ENCODE assay signal across 8 mouse cellular contexts in genomic region chr11:58168167-58168915, GRCm38 (mm10). TPM values are rescaled to one million over a fixed set of nuclear protein-coding genes. Genes with fewer than 3 reads are reported as not detected.
A peak's percentile ranks its signal among the peaks of the same experiment; 100 is the strongest.
DNase-seq lines count a peak whose midpoint lies in the region; ATAC-seq lines count a peak whose summit lies in the region.

Gene Gemin5, minus strand, starts transcription at chr11:58168539.

- DNase-seq in adrenal gland, adult 8-10 months, result peak; percentile 66
- peak; percentile 75 for DNase-seq in embryo, embryonic 11.5 days (ENCODE audit: low read depth, low spot score)
- peak; percentile 75 to 82 for DNase-seq in gastrocnemius, postnatal 36 days
- DNase-seq in left cerebral cortex, postnatal 36 days (ENCODE audit: low spot score in 2 of 2), result peak; percentile 83 to 90
- peak; percentile 86 for DNase-seq in midbrain, embryonic 10.5 days (ENCODE audit: low spot score)
- peak; percentile 65 to 81 for DNase-seq in right cerebral cortex, postnatal 36 days (ENCODE audit: low spot score in 2 of 2)
- peak; percentile 81 to 83 for DNase-seq in urinary bladder, postnatal 4 days (ENCODE audit: low spot score in 2 of 2)

- H3K36me3 ChIP-seq in intestine, embryonic 16.5 days (ENCODE audit: control insufficient read depth, insufficient read depth, low read length), result peaks cover 12% of the 10 kb centered on the region
- peaks cover 40% of the 10 kb centered on the region for H3K36me3 ChIP-seq in midbrain, embryonic 10.5 days

- intact Hi-C loops in gastrocnemius, postnatal 36 days (cut with DNase I), result loop anchor here (5.0 kb wide), 1 partner anchor 56 kb away; no protein-coding TSS in a partner anchor
- intact Hi-C loops in left cerebral cortex, postnatal 36 days (cut with DNase I), result no loop called here

- WGBS in intestine, embryonic 16.5 days, result under 1% methylated on average over 69 of the region's 71 CpGs
- WGBS in midbrain, embryonic 10.5 days, result 1% methylated on average over 59 of the region's 71 CpGs

- peaks cover 8% of the 10 kb centered on the region; the same call in 1 of the 2 replicates for H3K4me1 ChIP-seq in intestine, embryonic 16.5 days (ENCODE audit: control insufficient read depth, insufficient read depth, low read length)
- H3K4me1 ChIP-seq in midbrain, embryonic 10.5 days, result peaks cover 26% of the 10 kb centered on the region

- H3K9me3 ChIP-seq in intestine, embryonic 16.5 days (ENCODE audit: control insufficient read depth, low read length), result no peaks in the 10 kb centered on the region
- H3K9me3 ChIP-seq in midbrain, embryonic 10.5 days (replicated peaks), result no peaks in the 10 kb centered on the region; the same call in 1 of the 2 replicates

- ATAC-seq in intestine, embryonic 16.5 days, result peak; percentile 87

- H3K27ac ChIP-seq in intestine, embryonic 16.5 days (ENCODE audit: low read length), result peak within 1 kb of the TSS; percentile 74
- H3K27ac ChIP-seq in midbrain, embryonic 10.5 days (replicated peaks), result peak within 1 kb of the TSS; percentile 85

- H3K9ac ChIP-seq in intestine, embryonic 16.5 days (ENCODE audit: low read depth, low read length), result peak within 1 kb of the TSS; percentile 89

- H3K4me2 ChIP-seq in intestine, embryonic 16.5 days (ENCODE audit: low read depth, low read length), result peak within 1 kb of the TSS; percentile 74

- H3K4me3 ChIP-seq in intestine, embryonic 16.5 days (ENCODE audit: low read length), result peak within 1 kb of the TSS; percentile 94
- peak within 1 kb of the TSS; percentile 71 for H3K4me3 ChIP-seq in midbrain, embryonic 10.5 days

- no peaks in the 10 kb centered on the region for H3K27me3 ChIP-seq in intestine, embryonic 16.5 days (replicated peaks; ENCODE audit: control insufficient read depth, insufficient read depth, low read length)
- no peaks in the 10 kb centered on the region for H3K27me3 ChIP-seq in midbrain, embryonic 10.5 days (ENCODE audit: low read depth, poor library complexity, severe bottlenecking)

RNA-seq across cellular contexts. Expression of gene Gemin5, which starts in this region (rescaled TPM):
- total RNA-seq in adrenal gland, adult 8-10 months (2022), result 10 to 100 TPM; 20.5 to 34.7 (median 26.4) TPM
- total RNA-seq in gastrocnemius, postnatal 36 days (2021), result 1 to 10 TPM; 8.9 to 9.3 TPM
- polyA plus RNA-seq in intestine, embryonic 16.5 days (2015; fragmentation: Nextera tagmentation; extraction: Ambion mirVana), result 11.7 and 11.8 TPM in 2 replicates
- total RNA-seq in left cerebral cortex, postnatal 36 days (2021), result 10 to 100 TPM; 17.1 to 18.1 TPM
- polyA plus RNA-seq in midbrain, embryonic 10.5 days (2016; fragmentation: Nextera tagmentation; extraction: Ambion mirVana), result 27.1 and 31.4 TPM in 2 replicates

Comparison
In these comparisons a context has a peak if more than half of its experiments do, and no peak if none do; other contexts are left out.
1. Peak in every context shown above with its lines: DNase-seq, ATAC-seq, H3K4me3 ChIP-seq and H3K27ac ChIP-seq.